Mouse (Mus musculus): ENCODE results near the gene Il2. TPM values are rescaled to one million over a fixed set of nuclear protein-coding genes. Genes with fewer than 3 reads are reported as not detected.

The Il2 gene
- polyA plus RNA-seq, 1 experiment from 2014 or later: 0.61 TPM

DNA sequence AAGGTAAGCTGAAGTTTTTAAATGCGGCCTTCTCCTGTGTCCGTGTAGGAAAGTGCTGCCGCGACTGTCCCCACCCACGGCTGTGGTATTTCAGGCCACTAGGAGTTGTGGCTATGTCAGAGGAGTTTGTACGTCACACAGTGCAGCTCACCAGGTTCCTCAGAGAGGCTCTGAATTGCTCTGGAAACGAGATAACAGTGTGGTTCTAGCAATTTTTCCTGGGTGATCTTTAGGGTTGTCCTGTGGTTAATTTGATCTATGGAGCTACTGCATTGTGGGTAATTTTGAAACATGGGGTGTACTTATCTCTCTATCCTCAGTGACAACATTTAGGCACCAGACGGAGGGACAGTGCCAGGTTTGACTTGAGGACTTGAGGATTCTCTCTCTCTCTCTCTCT is 31.3 kb upstream of the Il2 start:
- 70% methylated on average over 8 of the region's 8 CpGs for whole genome bisulfite sequencing
- no peak for TF ChIP-seq CTCF (IDR thresholded peaks at IDR 0.05; ENCODE audit: low read depth)
- Histone ChIP-seq H3K4me1 (replicated peaks; ENCODE audit: insufficient read depth, low read length) (no peaks in the 10 kb centered on the region), H3K4me2 (ENCODE audit: low read length) (no peak overlapping the region), H3K4me3 (replicated peaks; ENCODE audit: low read depth, low read length) (no peak overlapping the region), H3K9ac (ENCODE audit: low read depth, low read length) (no peak overlapping the region), H3K27ac (no peak overlapping the region), H3K9me3 (replicated peaks; ENCODE audit: low read length) (no peaks in the 10 kb centered on the region), H3K36me3 (ENCODE audit: insufficient read depth, low read length) (no peaks in the 10 kb centered on the region), H3K27me3 (ENCODE audit: insufficient read depth, low read length) (no peaks in the 10 kb centered on the region)
- no peak for DNase-seq (ENCODE audit: low spot score)
- ATAC-seq (replicated peaks; ENCODE audit: low FRiP score, low read depth): no peak

GRCm38 (mm10) chr3:37154396-37154795 is 28.6 kb upstream of the Il2 start:
- no peak for TF ChIP-seq CTCF (IDR thresholded peaks at IDR 0.05; ENCODE audit: low read depth)
- WGBS: 53% methylated on average over 7 of the region's 7 CpGs
- Histone ChIP-seq H3K9ac (ENCODE audit: low read depth, low read length) (no peak overlapping the region), H3K4me2 (ENCODE audit: low read length) (no peak overlapping the region), H3K4me3 (replicated peaks; ENCODE audit: low read depth, low read length) (no peak overlapping the region), H3K4me1 (replicated peaks; ENCODE audit: insufficient read depth, low read length) (no peaks in the 10 kb centered on the region), H3K9me3 (replicated peaks; ENCODE audit: low read length) (no peaks in the 10 kb centered on the region), H3K27ac (no peak overlapping the region), H3K36me3 (ENCODE audit: insufficient read depth, low read length) (no peaks in the 10 kb centered on the region), H3K27me3 (ENCODE audit: insufficient read depth, low read length) (no peaks in the 10 kb centered on the region)
- DNase-seq (ENCODE audit: low spot score) (no peak), ATAC-seq (replicated peaks; ENCODE audit: low FRiP score, low read depth) (no peak)

DNA sequence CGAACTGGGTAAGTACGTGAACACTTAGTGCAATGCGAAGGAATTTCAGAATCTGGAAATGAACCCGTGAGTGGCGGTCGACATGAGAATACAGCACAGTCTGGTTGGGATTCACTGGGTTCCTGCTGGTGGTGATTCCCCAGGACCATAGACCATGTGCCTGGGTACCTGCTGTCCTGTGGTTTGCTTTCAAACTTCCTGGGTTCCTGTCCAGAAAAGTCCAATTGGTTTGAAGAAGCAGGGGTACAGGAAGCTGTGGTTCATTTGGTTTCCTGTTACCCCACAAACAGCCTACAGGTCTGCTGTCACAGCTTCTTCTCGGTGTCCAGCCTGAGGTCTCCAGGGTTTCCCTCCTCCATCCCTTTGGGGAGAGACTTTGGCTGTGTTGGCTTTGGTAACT is 27.2 kb upstream of the Il2 start:
- no peak for ATAC-seq (replicated peaks; ENCODE audit: low FRiP score, low read depth)
- TF ChIP-seq CTCF (IDR thresholded peaks at IDR 0.05; ENCODE audit: low read depth): no peak

GRCm38 (mm10) chr3:37152274-37152673 is 26.5 kb upstream of the Il2 start:
- Histone ChIP-seq H3K4me2 (ENCODE audit: low read length) (no peak overlapping the region), H3K9me3 (replicated peaks; ENCODE audit: low read length) (no peaks in the 10 kb centered on the region), H3K4me1 (replicated peaks; ENCODE audit: insufficient read depth, low read length) (no peaks in the 10 kb centered on the region), H3K9ac (ENCODE audit: low read depth, low read length) (no peak overlapping the region), H3K4me3 (replicated peaks; ENCODE audit: low read depth, low read length) (no peak overlapping the region), H3K36me3 (ENCODE audit: insufficient read depth, low read length) (no peaks in the 10 kb centered on the region), H3K27ac (no peak overlapping the region), H3K27me3 (ENCODE audit: insufficient read depth, low read length) (no peaks in the 10 kb centered on the region)
- WGBS: 38% methylated on average over 10 of the region's 10 CpGs
- ATAC-seq (replicated peaks; ENCODE audit: low FRiP score, low read depth): no peak
- DNase-seq (ENCODE audit: low spot score): peak; percentile 35
- no peak for TF ChIP-seq CTCF (IDR thresholded peaks at IDR 0.05; ENCODE audit: low read depth)

More for the DNA sequence above, 27.2 kb upstream of the Il2 start:
- no peak overlapping the region for H3K4me3 ChIP-seq (replicated peaks; ENCODE audit: low read depth, low read length)
- no peaks in the 10 kb centered on the region for H3K27me3 ChIP-seq (ENCODE audit: insufficient read depth, low read length)
- H3K27ac ChIP-seq: no peak overlapping the region
- H3K9me3 ChIP-seq (replicated peaks; ENCODE audit: low read length): no peaks in the 10 kb centered on the region
- H3K4me1 ChIP-seq (replicated peaks; ENCODE audit: insufficient read depth, low read length): no peaks in the 10 kb centered on the region
- H3K36me3 ChIP-seq (ENCODE audit: insufficient read depth, low read length): no peaks in the 10 kb centered on the region
- H3K9ac ChIP-seq (ENCODE audit: low read depth, low read length): no peak overlapping the region
- DNase-seq (ENCODE audit: low spot score): no peak
- WGBS: 90% methylated on average over 7 of the region's 7 CpGs
- no peak overlapping the region for H3K4me2 ChIP-seq (ENCODE audit: low read length)

DNA sequence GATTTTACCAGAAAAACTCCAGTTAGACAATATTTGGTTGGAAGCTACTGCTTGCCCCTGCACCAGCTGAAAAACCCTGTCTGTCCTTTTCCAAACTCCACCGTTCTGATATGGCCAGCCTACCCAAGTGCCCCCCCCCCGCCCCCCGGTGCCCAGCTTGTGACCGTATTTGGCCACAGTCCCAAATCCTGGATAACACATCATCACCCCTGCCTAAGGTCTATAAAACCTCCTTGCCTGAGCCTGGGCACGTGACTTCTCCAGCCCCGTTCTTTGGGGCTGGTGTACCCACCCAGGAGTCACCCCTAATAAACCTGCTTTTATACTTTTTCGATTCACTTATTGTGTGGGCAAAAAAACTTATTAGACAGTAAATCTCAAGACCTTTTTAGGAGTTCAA is 21.1 kb upstream of the Il2 start:
- no peaks in the 10 kb centered on the region for H3K4me1 ChIP-seq (replicated peaks; ENCODE audit: insufficient read depth, low read length)
- H3K27ac ChIP-seq: no peak overlapping the region
- ATAC-seq (replicated peaks; ENCODE audit: low FRiP score, low read depth): no peak
- DNase-seq (ENCODE audit: low spot score): no peak
- no peak overlapping the region for H3K9ac ChIP-seq (ENCODE audit: low read depth, low read length)
- no peak overlapping the region for H3K4me3 ChIP-seq (replicated peaks; ENCODE audit: low read depth, low read length)
- WGBS: 39% methylated on average over 7 of the region's 7 CpGs
- peak overlapping the region; percentile 31; the same call in 1 of the 2 replicates for H3K4me2 ChIP-seq (ENCODE audit: low read length)
- no peaks in the 10 kb centered on the region for H3K36me3 ChIP-seq (ENCODE audit: insufficient read depth, low read length)
- H3K27me3 ChIP-seq (ENCODE audit: insufficient read depth, low read length): no peaks in the 10 kb centered on the region
- no peaks in the 10 kb centered on the region for H3K9me3 ChIP-seq (replicated peaks; ENCODE audit: low read length)
- TF ChIP-seq CTCF (IDR thresholded peaks at IDR 0.05; ENCODE audit: low read depth): no peak

DNA sequence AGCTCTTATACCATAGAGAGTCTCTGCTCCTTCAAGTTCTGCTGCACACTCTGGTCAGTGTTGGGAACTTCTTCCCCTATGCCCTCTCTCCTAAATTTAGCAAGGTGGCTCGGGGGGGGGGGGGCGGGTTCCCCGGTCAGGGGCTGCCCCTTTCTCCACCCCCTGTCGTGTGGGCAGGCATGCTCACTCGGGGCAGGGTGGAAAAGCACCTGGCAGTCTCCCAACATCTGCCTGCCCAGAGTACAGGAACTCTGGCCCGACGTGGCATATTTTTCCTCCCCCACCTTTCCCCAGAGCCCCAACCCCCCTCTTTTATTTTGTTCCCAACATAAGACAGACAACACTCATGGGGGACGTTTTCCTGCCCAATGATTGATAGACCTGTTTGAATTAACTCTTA is 20.6 kb upstream of the Il2 start:
- H3K4me1 ChIP-seq (replicated peaks; ENCODE audit: insufficient read depth, low read length): no peaks in the 10 kb centered on the region
- peak overlapping the region; percentile 31 for H3K4me2 ChIP-seq (ENCODE audit: low read length)
- no peak overlapping the region for H3K4me3 ChIP-seq (replicated peaks; ENCODE audit: low read depth, low read length)
- no peaks in the 10 kb centered on the region for H3K27me3 ChIP-seq (ENCODE audit: insufficient read depth, low read length)
- H3K27ac ChIP-seq: no peak overlapping the region
- WGBS: 10% methylated on average over 7 of the region's 8 CpGs
- no peak for DNase-seq (ENCODE audit: low spot score)
- H3K9ac ChIP-seq (ENCODE audit: low read depth, low read length): no peak overlapping the region
- no peaks in the 10 kb centered on the region for H3K9me3 ChIP-seq (replicated peaks; ENCODE audit: low read length)
- TF ChIP-seq CTCF (IDR thresholded peaks at IDR 0.05; ENCODE audit: low read depth): no peak
- H3K36me3 ChIP-seq (ENCODE audit: insufficient read depth, low read length): no peaks in the 10 kb centered on the region
- ATAC-seq (replicated peaks; ENCODE audit: low FRiP score, low read depth): no peak; the same call in 1 of the 2 replicates

GRCm38 (mm10) chr3:37144979-37145378 is 19.2 kb upstream of the Il2 start:
- H3K4me1 ChIP-seq (replicated peaks; ENCODE audit: insufficient read depth, low read length): no peaks in the 10 kb centered on the region
- H3K27me3 ChIP-seq (ENCODE audit: insufficient read depth, low read length): no peaks in the 10 kb centered on the region
- TF ChIP-seq CTCF (IDR thresholded peaks at IDR 0.05; ENCODE audit: low read depth): no peak
- DNase-seq (ENCODE audit: low spot score): peak; percentile 56
- no peak overlapping the region for H3K4me2 ChIP-seq (ENCODE audit: low read length)
- H3K9ac ChIP-seq (ENCODE audit: low read depth, low read length): no peak overlapping the region
- H3K9me3 ChIP-seq (replicated peaks; ENCODE audit: low read length): no peaks in the 10 kb centered on the region
- no peak for ATAC-seq (replicated peaks; ENCODE audit: low FRiP score, low read depth)
- no peak overlapping the region for H3K4me3 ChIP-seq (replicated peaks; ENCODE audit: low read depth, low read length)
- 22% methylated on average over 1 of the region's 1 CpGs for WGBS
- H3K36me3 ChIP-seq (ENCODE audit: insufficient read depth, low read length): no peaks in the 10 kb centered on the region
- H3K27ac ChIP-seq: no peak overlapping the region
